Mouse (Mus musculus) bone marrow, adult 2 months (tissue): ENCODE results near the gene Apom.

Experiments
- CTCF ChIP-seq: fragments of 200-500 bp; IDR thresholded peaks from 2 replicates; pipeline ENCODE4 v1.5.1; 2011; ENCODE audit warnings: low read length, control low read depth; ENCODE audit not compliant: control insufficient read depth, insufficient read depth
- POLR2A ChIP-seq: fragments of 200-500 bp; IDR thresholded peaks from 2 replicates; pipeline ENCODE4 v1.6.1; 2011; ENCODE audit warnings: low read depth, mild to moderate bottlenecking, control low read depth, low read length, borderline replicate concordance; ENCODE audit not compliant: control insufficient read depth

GRCm38 (mm10) chr17:35115046-35116019 lies 16.5 kb downstream of the Apom start, which contains the start of gene Ly6g5b:
- TF ChIP-seq POLR2A (no peak), CTCF (peak; percentile 67)
